Mouse (Mus musculus) embryonic facial prominence, embryonic 14.5 days (tissue): Measurements from ENCODE around the gene Ccdc28b. TPM values are rescaled to one million over a fixed set of nuclear protein-coding genes. Genes with fewer than 3 reads are reported as not detected.

Experiments used
- ATAC-seq: fragments of 200-750 bp; cut with Nextera tagmentation; 2 replicates; pipeline ENCODE4 v1.8.0; 2017; ENCODE audit warnings: low read depth, moderate number of reproducible peaks, moderate TSS enrichment
- DNase-seq: peaks from one replicate; pipeline ENCODE4 v3.0.0-alpha.2; 2015; ENCODE audit warnings: low spot score
- H3K27ac ChIP-seq: fragments of 300-500 bp; sonication (generic); replicated peaks from 2 replicates; pipeline ENCODE4 v1.5.1; 2014; ENCODE audit warnings: low read depth, mild to moderate bottlenecking, low read length, moderate library complexity
- H3K27me3 ChIP-seq: fragments of 300-500 bp; sonication (generic); replicated peaks from 2 replicates; pipeline ENCODE4 v1.6.1; 2014; ENCODE audit warnings: low read length; ENCODE audit not compliant: control insufficient read depth, insufficient read depth
- H3K36me3 ChIP-seq: fragments of 300-500 bp; sonication (generic); 2 replicates; pipeline ENCODE4 v1.6.1; 2014; ENCODE audit warnings: low read length, mixed read lengths; ENCODE audit not compliant: control insufficient read depth, insufficient read depth
- H3K4me1 ChIP-seq: fragments of 300-500 bp; sonication (generic); 2 replicates; pipeline ENCODE4 v1.6.1; 2014; ENCODE audit warnings: antibody characterized with exemption, low read length; ENCODE audit not compliant: control insufficient read depth, insufficient read depth
- H3K4me2 ChIP-seq: fragments of 300-500 bp; sonication (generic); 2 replicates; pipeline ENCODE4 v1.6.1; 2014; ENCODE audit warnings: low read depth, mild to moderate bottlenecking, low read length, moderate library complexity, mixed read lengths
- H3K4me3 ChIP-seq: fragments of 300-500 bp; sonication (generic); 2 replicates; pipeline ENCODE4 v1.5.1; 2014; ENCODE audit warnings: low read depth, mild to moderate bottlenecking, low read length
- H3K9ac ChIP-seq: fragments of 300-500 bp; sonication (generic); 2 replicates; pipeline ENCODE4 v1.6.1; 2014; ENCODE audit warnings: low read depth, mild to moderate bottlenecking, low read length, moderate library complexity, mixed read lengths
- H3K9me3 ChIP-seq: fragments of 300-500 bp; sonication (generic); 2 replicates; pipeline ENCODE4 v1.6.1; 2016; ENCODE audit warnings: low read length; ENCODE audit not compliant: control insufficient read depth
- WGBS: fragments of 180-500 bp; shearing (Covaris S2); extraction: QIAGEN DNeasy Blood & Tissue Kit; methylation state at CpG from one replicate; pipeline ENCODE4 v1.1.7; 2014; 5-methylcytosine and 5-hydroxymethylcytosine counted together
- polyA plus RNA-seq: library from polyadenylated mRNA; unstranded; fragments of >200 nt; fragmentation: Nextera tagmentation; extraction: Ambion mirVana; gene quantifications from 2 replicates; pipeline ENCODE4 v1.2.1, GENCODE M21; 2014

Gene Ccdc28b
- polyA plus RNA-seq, 1 experiment from 2014 or later, result 49.7 TPM

DNA sequence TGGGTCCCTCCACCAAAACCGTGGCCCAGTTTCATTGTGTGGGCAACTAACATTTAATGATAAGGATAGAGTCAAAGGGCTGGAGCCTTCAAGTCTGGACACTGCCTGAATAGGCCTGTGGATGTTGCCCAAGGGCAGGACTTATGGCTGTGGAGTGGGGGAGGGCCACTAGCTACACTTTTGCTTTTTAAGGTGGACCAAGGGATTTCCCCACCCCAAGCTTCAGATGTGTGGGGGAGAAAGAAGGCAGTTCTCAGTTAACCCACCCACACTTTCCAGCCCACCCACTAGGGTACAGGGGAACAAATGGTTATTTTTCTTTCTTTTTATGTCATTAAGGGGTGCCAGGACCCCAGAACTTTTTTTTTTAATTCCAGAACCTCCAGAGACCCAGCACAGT is 39.4 kb downstream of the Ccdc28b start:
- peak overlapping the region; percentile 68 for H3K4me2 ChIP-seq
- ATAC-seq (no peak), DNase-seq (no peak)
- no peaks in the 10 kb centered on the region; the same call in 1 of the 2 replicates for H3K4me1 ChIP-seq
- 70% methylated on average over 1 of the region's 1 CpGs for WGBS
- peak overlapping the region; percentile 45 for H3K4me3 ChIP-seq
- H3K27me3 ChIP-seq, result no peaks in the 10 kb centered on the region
- no peaks in the 10 kb centered on the region for H3K36me3 ChIP-seq
- H3K27ac ChIP-seq, result no peak overlapping the region
- no peaks in the 10 kb centered on the region for H3K9me3 ChIP-seq
- H3K9ac ChIP-seq, result peak overlapping the region; percentile 65

DNA sequence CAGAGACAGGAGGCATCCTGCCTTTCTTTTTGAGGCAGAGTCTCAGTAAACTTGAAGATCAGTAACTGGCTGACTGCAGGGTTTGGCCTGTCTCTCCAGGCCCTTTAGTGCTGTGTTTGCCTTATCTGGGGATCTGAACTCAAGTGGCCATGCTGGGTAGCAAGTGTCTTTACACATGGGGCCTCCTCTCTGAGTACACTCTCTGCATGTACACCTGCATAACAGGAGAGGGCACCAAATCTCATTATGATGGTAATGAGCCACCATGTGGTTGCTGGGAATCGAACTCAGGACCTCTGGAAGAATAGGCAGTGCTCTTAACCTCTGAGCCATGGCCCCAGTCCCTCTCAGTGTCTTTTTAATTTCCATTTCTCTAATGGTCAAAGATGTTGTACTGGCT is 41.5 kb downstream of the Ccdc28b start:
- Histone ChIP-seq H3K27ac (no peak overlapping the region), H3K4me2 (no peak overlapping the region), H3K9ac (no peak overlapping the region), H3K36me3 (no peaks in the 10 kb centered on the region), H3K9me3 (no peaks in the 10 kb centered on the region), H3K4me1 (no peaks in the 10 kb centered on the region; the same call in 1 of the 2 replicates), H3K27me3 (no peaks in the 10 kb centered on the region), H3K4me3 (no peak overlapping the region)
- DNase-seq (no peak), ATAC-seq (no peak)
- 78% methylated on average over 1 of the region's 1 CpGs for WGBS

- no peak for ATAC-seq
- Histone ChIP-seq H3K9ac (no peak overlapping the region), H3K27ac (no peak overlapping the region), H3K9me3 (no peaks in the 10 kb centered on the region), H3K27me3 (no peaks in the 10 kb centered on the region), H3K4me2 (no peak overlapping the region), H3K36me3 (no peaks in the 10 kb centered on the region), H3K4me3 (no peak overlapping the region), H3K4me1 (no peaks in the 10 kb centered on the region; the same call in 1 of the 2 replicates)
- 70% methylated on average over 7 of the region's 7 CpGs for WGBS
- DNase-seq, result no peak
These were observed 43.4 kb downstream of the Ccdc28b start for GRCm38 (mm10) chr4:129580347-129580746.

- no peak within 1 kb of the TSS for H3K9ac ChIP-seq
- no peaks in the 10 kb centered on the region for H3K9me3 ChIP-seq
- DNase-seq (no peak), ATAC-seq (no peak)
- no peaks in the 10 kb centered on the region for H3K4me1 ChIP-seq
- H3K4me2 ChIP-seq, result peak within 1 kb of the TSS; percentile 12; the same call in 1 of the 2 replicates
- no peak within 1 kb of the TSS for H3K27ac ChIP-seq
- no peak within 1 kb of the TSS for H3K4me3 ChIP-seq
- no peaks in the 10 kb centered on the region for H3K36me3 ChIP-seq
- 91% methylated on average over 5 of the region's 5 CpGs for WGBS
- H3K27me3 ChIP-seq, result no peaks in the 10 kb centered on the region
These were observed 45.3 kb downstream of the Ccdc28b start, which contains the start of gene Fam167b for GRCm38 (mm10) chr4:129578466-129578865. TSS of gene Fam167b (minus strand) at chr4:129578549.

- ATAC-seq, result no peak
- Histone ChIP-seq H3K27me3 (no peaks in the 10 kb centered on the region), H3K36me3 (no peaks in the 10 kb centered on the region), H3K9ac (no peak overlapping the region), H3K9me3 (no peaks in the 10 kb centered on the region), H3K4me1 (no peaks in the 10 kb centered on the region), H3K4me3 (no peak overlapping the region), H3K4me2 (no peak overlapping the region; the same call in 1 of the 2 replicates), H3K27ac (no peak overlapping the region)
- DNase-seq, result no peak
- WGBS, result 80% methylated on average over 7 of the region's 7 CpGs
These were observed 46.1 kb downstream of the Ccdc28b start for GRCm38 (mm10) chr4:129577688-129578087.

DNA sequence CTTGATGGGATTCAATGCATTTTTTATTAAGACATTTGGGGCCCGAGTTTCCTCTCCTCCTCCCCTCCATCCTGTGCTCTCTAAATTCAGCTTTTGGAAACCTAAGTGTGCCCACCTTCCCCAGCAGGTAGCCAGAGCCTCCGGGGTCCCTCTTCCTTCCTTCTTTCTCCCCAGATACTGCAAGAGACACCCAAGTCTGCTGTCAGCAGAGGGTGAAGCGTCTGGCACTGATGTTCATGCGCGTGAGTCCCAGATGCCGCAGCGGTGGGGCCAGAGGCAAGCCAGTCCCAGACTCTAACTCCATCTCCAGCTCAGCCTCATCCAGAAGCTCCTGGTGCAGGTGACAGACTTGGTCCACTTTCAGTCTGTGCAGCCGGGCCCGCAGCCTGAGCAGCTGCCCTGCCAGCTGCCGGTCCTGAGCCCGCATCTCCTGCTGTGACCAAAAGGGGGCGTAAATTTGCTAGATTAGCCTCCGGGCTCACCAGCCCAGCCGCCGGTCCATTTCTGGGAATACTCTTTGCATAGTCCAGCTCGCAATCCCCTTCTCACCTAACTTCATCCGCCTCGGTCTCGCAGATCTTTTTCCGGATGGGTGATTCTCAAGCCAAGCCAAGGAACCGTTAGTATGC is 46.8 kb downstream of the Ccdc28b start:
- Histone ChIP-seq H3K4me3 (no peak overlapping the region), H3K4me1 (no peaks in the 10 kb centered on the region), H3K36me3 (no peaks in the 10 kb centered on the region), H3K27me3 (no peaks in the 10 kb centered on the region), H3K9ac (0 out of 2 replicates have a peak overlapping the region, but pooled peaks have one; percentile 10), H3K27ac (no peak overlapping the region), H3K4me2 (peak overlapping the region; percentile 15), H3K9me3 (no peaks in the 10 kb centered on the region)
- ATAC-seq (no peak), DNase-seq (peak; percentile 70)
- 33% methylated on average over 21 of the region's 21 CpGs for WGBS

DNA sequence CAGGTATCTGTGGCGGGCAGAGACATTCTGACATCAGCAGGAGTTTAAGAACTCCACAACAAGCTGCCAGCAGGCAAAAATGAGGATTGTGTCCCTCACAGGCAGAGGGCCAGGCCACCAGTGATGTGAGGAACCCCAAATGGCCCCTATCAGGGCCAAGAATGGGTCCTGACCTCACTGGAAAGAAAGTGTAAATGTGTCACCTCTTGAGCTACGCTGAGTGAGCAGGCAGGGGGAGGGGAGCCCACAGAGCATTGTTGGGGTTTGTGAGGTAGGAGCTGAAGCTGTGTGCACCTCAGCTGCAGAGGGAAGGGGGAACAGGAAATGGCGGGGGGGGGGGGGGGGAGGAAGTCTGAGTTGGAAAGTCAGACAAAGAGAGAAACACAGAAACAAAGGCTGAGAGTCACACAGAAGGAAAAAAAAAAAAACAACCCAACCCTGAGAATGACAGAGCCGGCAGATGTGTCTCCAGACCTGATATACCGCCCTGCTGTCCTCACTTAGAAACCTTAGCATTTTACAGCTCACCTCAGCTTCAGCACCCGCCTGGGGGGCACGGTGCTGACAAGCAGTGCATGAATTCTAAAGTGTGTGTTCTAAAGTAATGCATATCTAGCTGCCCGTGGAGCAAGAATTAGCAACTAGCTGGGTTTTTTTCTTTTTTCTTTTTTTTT is 48.4 kb downstream of the Ccdc28b start:
- ATAC-seq, result no peak; the same call in 1 of the 2 replicates
- Histone ChIP-seq H3K9me3 (no peaks in the 10 kb centered on the region), H3K4me1 (no peaks in the 10 kb centered on the region), H3K9ac (peak overlapping the region; percentile 40), H3K36me3 (no peaks in the 10 kb centered on the region), H3K4me2 (no peak overlapping the region), H3K27me3 (no peaks in the 10 kb centered on the region), H3K27ac (0 out of 2 replicates have a peak overlapping the region, but pooled peaks have one; percentile 28), H3K4me3 (no peak overlapping the region)
- peak; percentile 17 for DNase-seq
- WGBS, result 44% methylated on average over 7 of the region's 8 CpGs

- Histone ChIP-seq H3K9ac (no peak within 1 kb of the TSS), H3K4me3 (no peak within 1 kb of the TSS), H3K36me3 (no peaks in the 10 kb centered on the region), H3K4me1 (no peaks in the 10 kb centered on the region), H3K9me3 (no peaks in the 10 kb centered on the region), H3K27me3 (no peaks in the 10 kb centered on the region), H3K4me2 (no peak within 1 kb of the TSS), H3K27ac (no peak within 1 kb of the TSS)
- 89% methylated on average over 8 of the region's 8 CpGs for WGBS
- ATAC-seq (no peak), DNase-seq (no peak)
These were observed 50.3 kb downstream of the Ccdc28b start, which contains the start of gene Lck for GRCm38 (mm10) chr4:129573430-129573829. TSS of gene Lck (minus strand) at chr4:129573641.

DNA sequence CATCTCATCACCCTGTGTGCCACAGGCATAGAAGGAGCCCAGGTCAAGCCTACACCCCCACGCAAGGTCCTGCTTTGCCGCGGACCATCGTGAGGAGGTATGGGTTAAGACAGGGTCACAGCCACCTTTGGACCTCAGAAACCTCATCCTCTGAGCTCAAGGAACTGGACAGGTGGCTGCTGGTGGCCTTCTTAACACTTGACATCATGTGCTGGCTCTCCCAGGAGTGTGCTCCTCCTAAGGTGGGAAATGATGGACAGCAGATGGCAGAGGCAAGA is 50.7 kb downstream of the Ccdc28b start:
- Histone ChIP-seq H3K4me2 (no peak overlapping the region), H3K9ac (no peak overlapping the region), H3K4me1 (no peaks in the 10 kb centered on the region), H3K4me3 (no peak overlapping the region), H3K36me3 (no peaks in the 10 kb centered on the region), H3K27ac (no peak overlapping the region), H3K9me3 (no peaks in the 10 kb centered on the region), H3K27me3 (no peaks in the 10 kb centered on the region)
- ATAC-seq (no peak), DNase-seq (no peak)
- 93% methylated on average over 4 of the region's 4 CpGs for WGBS
